Mouse (Mus musculus): ENCODE data around the gene Rplp1. TPM values are rescaled to one million over a fixed set of nuclear protein-coding genes. Genes with fewer than 3 reads are reported as not detected.
A peak's percentile ranks its signal among the peaks of the same experiment; 100 is the strongest.

The Rplp1 gene
- 964 and 1,342 TPM in 2 replicates for polyA plus RNA-seq (2014; fragmentation: Nextera tagmentation; extraction: Ambion mirVana)

GRCm38 (mm10) chr9:61914203-61914916 is at the start of gene Rplp1:
TSS of gene Rplp1 (minus strand) at chr9:61914542.
- peaks cover 52% of the 10 kb centered on the region for H3K36me3 ChIP-seq (ENCODE audit: control insufficient read depth, insufficient read depth, low read length)
- peak within 1 kb of the TSS; percentile 92 for H3K27ac ChIP-seq (ENCODE audit: low read depth, low read length)
- ATAC-seq (peak; percentile 98), DNase-seq (ENCODE audit: low spot score) (peak; percentile 99)
- peaks cover 7% of the 10 kb centered on the region for H3K4me1 ChIP-seq (ENCODE audit: control insufficient read depth, insufficient read depth, low read length)
- peak within 1 kb of the TSS; percentile 90 for H3K4me2 ChIP-seq (ENCODE audit: low read length)
- no peaks in the 10 kb centered on the region for H3K27me3 ChIP-seq (replicated peaks; ENCODE audit: control insufficient read depth, insufficient read depth, low read length)
- H3K9ac ChIP-seq (ENCODE audit: low read length): peak within 1 kb of the TSS; percentile 85
- H3K4me3 ChIP-seq (ENCODE audit: low read depth, low read length): peak within 1 kb of the TSS; percentile 90
- under 1% methylated on average over 68 of the region's 70 CpGs for WGBS
- H3K9me3 ChIP-seq (replicated peaks; ENCODE audit: control insufficient read depth, low read length): no peaks in the 10 kb centered on the region

- H3K27ac ChIP-seq (ENCODE audit: low read depth, low read length): no peak overlapping the region
- DNase-seq (ENCODE audit: low spot score) (no peak), ATAC-seq (no peak)
- H3K9ac ChIP-seq (ENCODE audit: low read length): no peak overlapping the region
- no peaks in the 10 kb centered on the region for H3K9me3 ChIP-seq (replicated peaks; ENCODE audit: control insufficient read depth, low read length)
- no peaks in the 10 kb centered on the region for H3K36me3 ChIP-seq (ENCODE audit: control insufficient read depth, insufficient read depth, low read length)
- no peaks in the 10 kb centered on the region for H3K27me3 ChIP-seq (replicated peaks; ENCODE audit: control insufficient read depth, insufficient read depth, low read length)
- WGBS: 80% methylated on average over 6 of the region's 6 CpGs
- no peak overlapping the region for H3K4me3 ChIP-seq (ENCODE audit: low read depth, low read length)
- no peak overlapping the region for H3K4me2 ChIP-seq (ENCODE audit: low read length)
- no peaks in the 10 kb centered on the region for H3K4me1 ChIP-seq (ENCODE audit: control insufficient read depth, insufficient read depth, low read length)
Observed at GRCm38 (mm10) chr9:61963356-61963755, 49.0 kb upstream of the Rplp1 start.

GRCm38 (mm10) chr9:61961181-61961580 is 46.8 kb upstream of the Rplp1 start:
- WGBS: 87% methylated on average over 4 of the region's 4 CpGs
- Histone ChIP-seq H3K27ac (ENCODE audit: low read depth, low read length) (no peak overlapping the region), H3K4me1 (ENCODE audit: control insufficient read depth, insufficient read depth, low read length) (no peaks in the 10 kb centered on the region), H3K9ac (ENCODE audit: low read length) (no peak overlapping the region), H3K9me3 (replicated peaks; ENCODE audit: control insufficient read depth, low read length) (no peaks in the 10 kb centered on the region), H3K27me3 (replicated peaks; ENCODE audit: control insufficient read depth, insufficient read depth, low read length) (no peaks in the 10 kb centered on the region), H3K4me3 (ENCODE audit: low read depth, low read length) (no peak overlapping the region), H3K4me2 (ENCODE audit: low read length) (no peak overlapping the region), H3K36me3 (ENCODE audit: control insufficient read depth, insufficient read depth, low read length) (no peaks in the 10 kb centered on the region)
- DNase-seq (ENCODE audit: low spot score) (no peak), ATAC-seq (no peak)

GRCm38 (mm10) chr9:61960753-61961152 is 46.4 kb upstream of the Rplp1 start:
- DNase-seq (ENCODE audit: low spot score): no peak
- H3K27ac ChIP-seq (ENCODE audit: low read depth, low read length): no peak overlapping the region
- no peaks in the 10 kb centered on the region for H3K4me1 ChIP-seq (ENCODE audit: control insufficient read depth, insufficient read depth, low read length)
- H3K9ac ChIP-seq (ENCODE audit: low read length): no peak overlapping the region
- no peaks in the 10 kb centered on the region for H3K27me3 ChIP-seq (replicated peaks; ENCODE audit: control insufficient read depth, insufficient read depth, low read length)
- ATAC-seq: no peak
- H3K4me2 ChIP-seq (ENCODE audit: low read length): no peak overlapping the region
- 74% methylated on average over 5 of the region's 5 CpGs for WGBS
- H3K4me3 ChIP-seq (ENCODE audit: low read depth, low read length): no peak overlapping the region
- no peaks in the 10 kb centered on the region for H3K9me3 ChIP-seq (replicated peaks; ENCODE audit: control insufficient read depth, low read length)
- no peaks in the 10 kb centered on the region for H3K36me3 ChIP-seq (ENCODE audit: control insufficient read depth, insufficient read depth, low read length)

GRCm38 (mm10) chr9:61959921-61960569 is 45.7 kb upstream of the Rplp1 start:
- H3K4me1 ChIP-seq (ENCODE audit: control insufficient read depth, insufficient read depth, low read length): no peaks in the 10 kb centered on the region
- no peaks in the 10 kb centered on the region for H3K27me3 ChIP-seq (replicated peaks; ENCODE audit: control insufficient read depth, insufficient read depth, low read length)
- ATAC-seq: no peak
- no peak overlapping the region for H3K4me3 ChIP-seq (ENCODE audit: low read depth, low read length)
- H3K27ac ChIP-seq (ENCODE audit: low read depth, low read length): no peak overlapping the region
- 96% methylated on average over 1 of the region's 1 CpGs for WGBS
- H3K4me2 ChIP-seq (ENCODE audit: low read length): no peak overlapping the region
- no peaks in the 10 kb centered on the region for H3K9me3 ChIP-seq (replicated peaks; ENCODE audit: control insufficient read depth, low read length)
- H3K36me3 ChIP-seq (ENCODE audit: control insufficient read depth, insufficient read depth, low read length): no peaks in the 10 kb centered on the region
- DNase-seq (ENCODE audit: low spot score): no peak
- H3K9ac ChIP-seq (ENCODE audit: low read length): no peak overlapping the region

GRCm38 (mm10) chr9:61954707-61955106 is 40.4 kb upstream of the Rplp1 start:
- Histone ChIP-seq H3K4me1 (ENCODE audit: control insufficient read depth, insufficient read depth, low read length) (no peaks in the 10 kb centered on the region), H3K9ac (ENCODE audit: low read length) (no peak overlapping the region), H3K4me3 (ENCODE audit: low read depth, low read length) (no peak overlapping the region), H3K4me2 (ENCODE audit: low read length) (no peak overlapping the region), H3K27me3 (replicated peaks; ENCODE audit: control insufficient read depth, insufficient read depth, low read length) (no peaks in the 10 kb centered on the region), H3K27ac (ENCODE audit: low read depth, low read length) (no peak overlapping the region), H3K36me3 (ENCODE audit: control insufficient read depth, insufficient read depth, low read length) (no peaks in the 10 kb centered on the region), H3K9me3 (replicated peaks; ENCODE audit: control insufficient read depth, low read length) (no peaks in the 10 kb centered on the region)
- no peak for DNase-seq (ENCODE audit: low spot score)
- no peak for ATAC-seq

- Histone ChIP-seq H3K9ac (ENCODE audit: low read length) (no peak overlapping the region), H3K4me1 (ENCODE audit: control insufficient read depth, insufficient read depth, low read length) (peaks cover 5% of the 10 kb centered on the region; the same call in 1 of the 2 replicates), H3K9me3 (replicated peaks; ENCODE audit: control insufficient read depth, low read length) (no peaks in the 10 kb centered on the region), H3K36me3 (ENCODE audit: control insufficient read depth, insufficient read depth, low read length) (no peaks in the 10 kb centered on the region), H3K27ac (ENCODE audit: low read depth, low read length) (no peak overlapping the region), H3K27me3 (replicated peaks; ENCODE audit: control insufficient read depth, insufficient read depth, low read length) (no peaks in the 10 kb centered on the region), H3K4me3 (ENCODE audit: low read depth, low read length) (no peak overlapping the region), H3K4me2 (ENCODE audit: low read length) (no peak overlapping the region)
- WGBS: 60% methylated on average over 7 of the region's 7 CpGs
- DNase-seq (ENCODE audit: low spot score): no peak
- ATAC-seq: no peak
Observed at GRCm38 (mm10) chr9:61952241-61952640, 37.9 kb upstream of the Rplp1 start.

- 6% methylated on average over 24 of the region's 24 CpGs for WGBS
- Histone ChIP-seq H3K4me1 (ENCODE audit: control insufficient read depth, insufficient read depth, low read length) (peaks cover 5% of the 10 kb centered on the region; the same call in 1 of the 2 replicates), H3K27ac (ENCODE audit: low read depth, low read length) (peak overlapping the region; percentile 36; the same call in 1 of the 2 replicates), H3K36me3 (ENCODE audit: control insufficient read depth, insufficient read depth, low read length) (peaks cover 11% of the 10 kb centered on the region), H3K4me3 (ENCODE audit: low read depth, low read length) (peak overlapping the region; percentile 72), H3K27me3 (replicated peaks; ENCODE audit: control insufficient read depth, insufficient read depth, low read length) (no peaks in the 10 kb centered on the region), H3K9ac (ENCODE audit: low read length) (peak overlapping the region; percentile 51; the same call in 1 of the 2 replicates), H3K9me3 (replicated peaks; ENCODE audit: control insufficient read depth, low read length) (no peaks in the 10 kb centered on the region), H3K4me2 (ENCODE audit: low read length) (peak overlapping the region; percentile 93)
- DNase-seq (ENCODE audit: low spot score) (peak; percentile 95), ATAC-seq (peak; percentile 79)
Observed at GRCm38 (mm10) chr9:61947402-61948346, 33.3 kb upstream of the Rplp1 start.
